Comparison of ENCODE assay signal across 9 mouse cellular contexts in genomic region chr7:128622266-128622961, GRCm38 (mm10). TPM values are rescaled to one million over a fixed set of nuclear protein-coding genes. Genes with fewer than 3 reads are reported as not detected.
DNase-seq lines count a peak whose midpoint lies in the region; ATAC-seq lines count a peak whose summit lies in the region.
"Had no signal": no experiment of that assay in that cellular context is flagged by ENCODE, and none has a peak within 500 bp of the region (broad histone marks: within the 10 kb centered on the region; RNA-seq: fewer than 3 reads in every experiment).

No protein-coding gene starts in this region.

- H3K9ac ChIP-seq in liver, embryonic 16.5 days (ENCODE audit: low read depth, low read length), result no peak overlapping the region
- H3K9ac ChIP-seq: midbrain, embryonic 12.5 days had no signal

- no peak for DNase-seq in liver
- DNase-seq in R1 (ENCODE audit: low read depth, low spot score), result peak; percentile 18
- DNase-seq in heart, postnatal 25 days (ENCODE audit: low spot score), result peak; percentile 29
- no peak for DNase-seq in thymus, postnatal 4 days

- no peak overlapping the region for H3K4me2 ChIP-seq in liver, embryonic 16.5 days (ENCODE audit: low read depth, low read length)
- H3K4me2 ChIP-seq: midbrain, embryonic 12.5 days had no signal

- H3K36me3 ChIP-seq in liver, embryonic 16.5 days (ENCODE audit: control insufficient read depth, insufficient read depth), result no peaks in the 10 kb centered on the region
- H3K36me3 ChIP-seq: midbrain, embryonic 12.5 days had no signal

- 62% methylated on average over 7 of the region's 7 CpGs for WGBS in liver, embryonic 16.5 days (ENCODE audit: insufficient replicate concordance)

- H3K27me3 ChIP-seq in liver, embryonic 16.5 days (ENCODE audit: control insufficient read depth, insufficient read depth, low read depth, low read length), result no peaks in the 10 kb centered on the region
- H3K27me3 ChIP-seq: midbrain, embryonic 12.5 days had no signal

- ATAC-seq in liver, embryonic 16.5 days (ENCODE audit: low read depth), result peak; percentile 32; the same call in 1 of the 2 replicates
- peak; percentile 85 for ATAC-seq in common myeloid progenitor, adult 5-6 weeks (replicated peaks; ENCODE audit: low read depth, poor library complexity, severe bottlenecking)
- peak; percentile 80 for ATAC-seq in megakaryocyte progenitor cell, adult 5-6 weeks (replicated peaks; ENCODE audit: poor library complexity)

- H3K4me3 ChIP-seq in liver, embryonic 16.5 days (ENCODE audit: low read depth, low read length), result no peak overlapping the region
- H3K4me3 ChIP-seq: erythroblast, embryonic 14.5 days; midbrain, embryonic 12.5 days had no signal

- 0 out of 2 replicates have a peak overlapping the region, but pooled peaks have one; percentile 18 for H3K27ac ChIP-seq in liver, embryonic 16.5 days (ENCODE audit: low read length)
- H3K27ac ChIP-seq: midbrain, embryonic 12.5 days had no signal

- intact Hi-C loops in heart, postnatal 25 days (cut with DNase I), result no loop called here

- H3K4me1 ChIP-seq in liver, embryonic 16.5 days (ENCODE audit: control insufficient read depth, low read depth, low read length), result no peaks in the 10 kb centered on the region; the same call in 1 of the 2 replicates

- no peaks in the 10 kb centered on the region for H3K9me3 ChIP-seq in liver, embryonic 16.5 days (replicated peaks; ENCODE audit: control insufficient read depth, low read length)
- H3K9me3 ChIP-seq: midbrain, embryonic 12.5 days had no signal

RNA-seq across cellular contexts. Expression of gene Inpp5f, which starts 11.3 kb away (rescaled TPM):
- 5.9 and 6.5 TPM in 2 replicates for polyA plus RNA-seq in liver, embryonic 16.5 days (2015; fragmentation: Nextera tagmentation; extraction: Ambion mirVana)
- 10.2 and 11.9 TPM in 2 replicates for total RNA-seq in common myeloid progenitor, adult 5-6 weeks (2017)
- total RNA-seq in heart, postnatal 25 days (2021), result 1 to 10 TPM; 5.1 to 5.8 TPM
- total RNA-seq in megakaryocyte progenitor cell, adult 5-6 weeks (2015), result 8.4 and 8.8 TPM in 2 replicates
- total RNA-seq in megakaryocyte progenitor cell, adult 5-6 weeks (2017), result 9.8 and 11.2 TPM in 2 replicates

Comparison
In these comparisons a context has a peak if more than half of its experiments do, and no peak if none do; other contexts are left out.
1. ATAC-seq: peak in every context shown above with its lines; median percentile 85 in common myeloid progenitor, adult 5-6 weeks; 80 in megakaryocyte progenitor cell, adult 5-6 weeks; 32 in liver, embryonic 16.5 days.
2. DNase-seq: peak in R1 (single experiment) and heart, postnatal 25 days (single experiment); none in liver (single experiment) and thymus, postnatal 4 days (single experiment).